Mouse (Mus musculus): ENCODE data around the gene Cpa4.

GRCm38 (mm10) chr6:30574945-30575344, 6.8 kb downstream of the Cpa4 start:
- TF ChIP-seq CTCF (IDR thresholded peaks at IDR 0.05; ENCODE audit: borderline replicate concordance, insufficient read depth, low read depth, low read length) (no peak), POLR2A (IDR thresholded peaks at IDR 0.05; ENCODE audit: borderline replicate concordance, insufficient read depth, low read length) (no peak)
